Mouse (Mus musculus) lung, adult 2 months (tissue): ENCODE data around the gene Klhl29.

ENCODE experiments used
- CTCF ChIP-seq: fragments of 200-500 bp; IDR thresholded peaks from 2 replicates; pipeline ENCODE4 v1.5.1; 2011; ENCODE audit warnings: mild to moderate bottlenecking, low read length, control low read depth; ENCODE audit not compliant: insufficient read depth
- POLR2A ChIP-seq: fragments of 200-500 bp; IDR thresholded peaks from 2 replicates; pipeline ENCODE4 v1.6.1; 2011; ENCODE audit warnings: low read depth, mild to moderate bottlenecking, control low read depth, low read length, borderline replicate concordance; ENCODE audit errors: extremely low read depth

GRCm38 (mm10) chr12:5222439-5223202 lies 152.9 kb downstream of the Klhl29 start:
- TF ChIP-seq CTCF (no peak), POLR2A (no peak)
